Mouse (Mus musculus): Measurements from ENCODE around the gene Ssty2. TPM values are rescaled to one million over a fixed set of nuclear protein-coding genes. Genes with fewer than 3 reads are reported as not detected.
"Not testable (repeated sequence)": the region's sequence is repeated elsewhere in the genome, so short reads cannot be mapped to it uniquely, and the experiment has no call there.

The Ssty2 gene
- polyA plus RNA-seq (2015; fragmentation: Nextera tagmentation; extraction: Ambion mirVana), result not detected in 2 replicates

GRCm38 (mm10) chrY:67047972-67048371 lies at the start of gene Ssty2:
TSS of gene Ssty2 (minus strand) at chrY:67048072.
- H3K9me3 ChIP-seq (ENCODE audit: control insufficient read depth, low read length); H3K4me1 ChIP-seq (replicated peaks; ENCODE audit: control insufficient read depth, insufficient read depth, low read length); H3K27me3 ChIP-seq (ENCODE audit: control insufficient read depth, insufficient read depth, low read depth, low read length); ATAC-seq (ENCODE audit: low read depth); H3K36me3 ChIP-seq (ENCODE audit: control insufficient read depth, insufficient read depth, low read length); H3K4me2 ChIP-seq (ENCODE audit: low read depth, low read length); H3K4me3 ChIP-seq (ENCODE audit: low read length); H3K27ac ChIP-seq (ENCODE audit: low read length); H3K9ac ChIP-seq (ENCODE audit: low read length): not testable (repeated sequence)
- no CpG with 5 or more reads among the region's 4 CpGs for WGBS

Data from lung, embryonic 16.5 days (tissue).